Mouse (Mus musculus): ENCODE measurements around the gene Snd1.
"Not testable (repeated sequence)": the region's sequence is repeated elsewhere in the genome, so short reads cannot be mapped to it uniquely, and the experiment has no call there.

The Snd1 gene

DNA sequence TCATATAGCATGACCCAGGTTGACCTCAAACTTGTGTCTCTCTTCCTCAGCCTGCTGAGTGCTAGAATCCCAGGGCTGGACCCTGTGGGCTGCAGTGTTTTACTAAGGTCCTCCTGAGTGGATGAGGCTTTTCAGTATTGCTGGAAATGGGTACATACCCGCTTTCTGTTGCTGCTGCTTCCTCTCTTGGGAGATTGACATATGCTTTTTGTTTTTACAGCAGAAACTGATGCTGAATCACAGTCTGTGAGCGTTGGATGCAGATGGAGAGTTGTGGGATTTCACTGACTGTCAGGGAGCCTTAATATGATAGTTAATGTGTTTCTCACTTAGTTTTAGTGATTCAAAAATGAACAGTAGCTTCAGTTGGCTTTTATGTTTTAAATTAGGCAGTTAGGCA, 11.5 kb downstream of the Snd1 start:
- DNase-seq, result no peak

DNA sequence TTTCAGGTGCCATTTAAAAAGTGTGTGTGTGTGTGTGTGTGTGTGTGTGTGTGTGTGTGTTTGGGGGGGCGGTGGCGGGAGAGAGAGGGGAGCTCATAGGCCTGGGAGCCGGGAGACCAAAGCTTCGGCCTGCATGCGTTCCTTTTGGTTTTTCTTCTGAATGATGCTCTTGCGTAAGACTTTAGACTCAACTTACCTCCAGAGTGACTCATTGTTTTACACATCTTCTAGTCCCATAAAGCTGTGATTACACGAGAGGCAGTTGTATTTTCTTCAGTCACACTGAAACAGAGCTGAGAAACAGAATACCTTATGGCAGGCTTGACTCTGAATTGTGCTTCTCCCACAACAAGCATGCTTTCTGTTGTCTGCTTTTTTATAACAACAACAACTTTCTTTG, 12.0 kb downstream of the Snd1 start:
- DNase-seq, result no peak

DNA sequence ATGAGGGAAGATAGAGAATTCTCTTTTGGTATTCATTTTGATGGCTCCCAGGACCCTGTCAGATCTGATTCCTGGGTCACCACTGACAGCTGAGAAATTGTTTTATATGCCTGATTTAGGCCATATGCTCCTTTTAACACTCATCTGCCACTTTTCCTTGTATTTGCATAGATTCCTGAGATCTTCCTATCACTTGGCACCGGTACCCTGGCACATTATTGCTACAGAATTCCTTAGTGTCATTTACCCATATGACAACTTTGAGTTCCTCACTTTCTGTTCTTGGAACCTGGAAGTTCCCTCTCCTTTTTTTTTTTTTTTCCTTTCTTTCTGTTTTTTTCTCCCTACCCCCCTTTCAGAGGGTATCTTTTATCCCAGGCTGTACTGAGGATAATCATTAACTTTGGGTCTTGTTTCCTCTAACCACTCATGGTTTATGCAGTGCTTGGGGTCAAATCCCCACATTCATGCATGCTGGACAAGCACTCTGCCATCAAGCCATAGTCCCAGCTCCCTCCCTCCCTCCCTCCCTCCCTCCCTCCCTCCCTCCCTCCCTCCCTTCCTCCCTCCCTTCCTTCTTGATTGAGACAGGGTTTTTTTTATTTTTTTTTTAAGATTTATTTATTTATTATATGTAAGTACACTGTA, 13.4 kb downstream of the Snd1 start:
- no peak for DNase-seq

DNA sequence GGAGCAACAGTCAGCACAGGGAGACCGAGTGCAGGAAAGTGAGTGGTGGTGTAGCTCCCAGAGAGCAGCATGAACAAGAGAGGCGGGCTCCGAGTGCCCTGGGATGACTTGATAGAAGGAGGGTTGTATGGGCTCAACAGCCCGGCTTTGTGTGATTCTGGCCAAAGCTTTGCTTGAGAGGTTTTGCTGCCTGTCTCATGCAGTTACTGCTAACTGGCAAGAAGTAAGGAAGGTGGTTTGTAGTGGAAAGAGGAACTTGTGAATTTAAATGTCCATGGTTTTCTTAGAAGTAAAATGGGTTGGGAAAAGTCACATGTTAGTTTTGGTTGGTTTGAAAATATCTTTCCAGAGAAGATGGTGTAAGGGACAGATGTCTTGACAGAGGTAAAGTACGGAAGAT, 15.7 kb downstream of the Snd1 start:
- DNase-seq, result no peak

DNA sequence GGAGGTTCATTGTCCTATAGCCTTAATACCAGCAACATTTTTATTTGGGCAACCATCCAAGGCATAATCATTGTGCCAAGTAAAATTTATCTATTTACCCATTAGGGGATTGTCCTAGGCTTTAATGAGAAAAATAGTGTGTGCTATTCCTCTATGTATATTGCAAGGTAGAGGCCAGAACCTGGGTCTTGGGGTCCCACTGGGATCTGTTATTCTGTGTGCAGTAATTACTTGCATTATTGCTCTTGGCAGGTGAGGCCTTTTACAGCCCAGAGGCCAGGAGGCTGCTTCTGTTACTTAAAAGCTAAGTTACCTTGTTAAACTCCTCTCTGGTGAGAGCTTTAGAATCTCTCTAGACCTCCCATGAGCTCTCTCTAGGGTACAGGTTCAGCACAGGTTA, 16.3 kb downstream of the Snd1 start:
- DNase-seq, result no peak

DNA sequence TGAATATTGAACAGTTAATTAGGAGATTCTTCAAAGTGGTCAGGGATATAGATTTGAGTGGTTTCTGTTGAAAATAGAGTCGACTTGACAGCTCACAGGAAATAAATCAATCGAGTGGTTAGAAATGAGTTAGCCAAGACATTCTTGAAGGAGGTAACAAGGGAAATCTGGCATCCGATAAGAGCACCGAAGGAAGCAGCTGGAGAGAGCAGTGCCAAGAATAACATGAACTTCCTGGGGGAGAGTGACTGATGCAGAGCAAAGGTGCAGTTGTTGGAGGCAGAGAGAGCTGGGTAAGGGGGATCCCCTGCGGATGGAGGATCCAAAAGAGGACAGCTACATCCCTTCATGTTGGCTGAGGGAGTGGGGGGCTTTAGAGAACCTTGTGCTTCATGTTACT, 22.9 kb downstream of the Snd1 start:
- DNase-seq, result peak; percentile 12

DNA sequence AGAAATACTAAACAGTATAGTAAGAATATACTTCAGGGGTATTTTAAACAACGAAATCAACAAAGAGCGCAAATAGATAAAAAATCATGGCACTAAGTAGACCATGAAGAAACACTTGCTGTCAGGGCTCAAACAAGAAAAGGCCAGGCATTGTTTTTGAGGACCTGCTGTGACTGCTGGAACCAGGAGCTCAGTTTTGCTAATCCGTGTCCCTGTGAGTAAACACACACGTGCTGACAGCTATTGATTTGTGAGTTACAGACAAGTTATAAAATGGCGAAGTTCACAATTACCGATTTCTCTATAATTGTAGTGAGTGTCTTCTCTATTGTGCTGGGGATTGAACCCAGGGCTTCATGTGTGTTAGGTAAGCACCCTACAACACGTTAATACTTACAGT, 27.6 kb downstream of the Snd1 start:
- DNase-seq, result no peak

DNA sequence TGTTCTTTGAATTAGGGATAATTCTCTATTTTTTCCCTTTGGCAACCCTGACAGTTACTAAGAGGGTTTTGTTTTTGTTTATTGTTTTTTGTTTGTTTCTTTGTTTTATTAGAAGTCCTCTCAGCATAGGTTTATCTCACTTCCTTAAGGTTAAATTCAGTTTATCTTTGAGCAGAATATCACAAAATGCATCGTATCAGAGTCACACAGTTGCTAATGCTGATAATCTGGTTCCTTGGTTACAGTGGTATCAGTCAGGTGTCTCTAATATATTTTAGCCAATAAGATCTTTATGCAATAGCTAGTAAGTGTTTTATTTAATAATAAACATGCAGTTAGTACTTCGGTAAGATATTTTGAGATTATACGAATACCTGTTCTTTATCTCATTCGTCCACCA, 28.2 kb downstream of the Snd1 start:
- no peak for DNase-seq

DNA sequence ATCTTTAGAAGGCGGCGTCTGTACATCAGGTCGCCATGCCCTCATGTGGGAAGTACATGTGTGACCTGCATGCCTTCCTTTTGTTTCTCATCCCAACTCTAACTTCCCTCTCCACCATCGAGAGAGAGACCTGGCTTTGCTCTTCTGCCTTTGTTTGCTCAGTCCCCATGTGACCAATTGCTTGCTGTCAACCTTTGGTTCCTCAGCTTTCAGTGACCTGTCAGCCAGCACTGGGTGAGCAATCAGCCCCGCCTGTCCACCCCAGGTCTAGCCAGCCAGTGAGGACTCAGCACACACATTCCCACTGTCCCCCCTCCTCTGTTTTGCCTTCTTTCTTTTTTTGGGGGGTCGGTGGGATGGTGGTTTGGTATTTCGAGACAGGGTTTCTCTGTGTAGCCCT, 29.7 kb downstream of the Snd1 start:
- no peak for DNase-seq

DNA sequence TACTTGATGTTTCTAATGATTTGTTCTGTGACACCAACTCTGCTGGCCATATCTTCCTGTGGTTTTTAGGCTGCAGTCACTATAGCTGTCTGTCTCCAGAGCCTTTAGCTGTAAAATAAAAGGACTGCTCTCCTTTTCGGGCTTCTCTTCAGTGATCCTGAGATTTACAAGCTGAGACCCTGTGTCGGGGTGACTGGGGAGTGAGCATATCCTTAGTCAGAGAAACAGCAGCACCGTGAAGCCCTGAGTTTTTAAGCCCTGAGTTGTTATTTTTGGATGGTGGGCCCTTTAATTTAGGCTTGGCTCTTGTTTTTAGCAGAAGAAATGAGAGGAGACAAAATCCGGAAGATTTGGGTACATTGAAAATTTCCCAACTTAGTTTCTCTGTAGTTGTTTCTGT, 32.8 kb downstream of the Snd1 start:
- no peak for DNase-seq

DNA sequence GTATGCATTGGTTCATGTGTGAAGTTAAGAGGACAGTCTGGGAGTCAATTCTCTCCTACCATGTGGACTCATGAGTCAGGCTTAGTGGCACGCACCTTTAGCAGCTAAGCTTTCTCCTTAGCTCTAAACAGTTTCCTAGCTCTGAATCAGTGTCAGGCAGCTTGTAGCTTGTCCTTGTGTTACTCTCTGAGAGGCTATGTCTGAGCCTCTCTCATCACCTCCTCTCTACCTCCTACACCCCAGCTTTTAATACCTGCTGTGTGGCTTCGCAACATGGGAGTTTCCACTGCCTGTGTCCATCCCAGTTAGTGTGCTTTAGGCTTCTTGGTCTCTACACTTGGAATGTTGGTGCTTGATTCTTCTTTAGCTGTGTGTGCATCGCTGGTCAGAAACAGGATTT, 39.3 kb downstream of the Snd1 start:
- DNase-seq, result no peak

DNA sequence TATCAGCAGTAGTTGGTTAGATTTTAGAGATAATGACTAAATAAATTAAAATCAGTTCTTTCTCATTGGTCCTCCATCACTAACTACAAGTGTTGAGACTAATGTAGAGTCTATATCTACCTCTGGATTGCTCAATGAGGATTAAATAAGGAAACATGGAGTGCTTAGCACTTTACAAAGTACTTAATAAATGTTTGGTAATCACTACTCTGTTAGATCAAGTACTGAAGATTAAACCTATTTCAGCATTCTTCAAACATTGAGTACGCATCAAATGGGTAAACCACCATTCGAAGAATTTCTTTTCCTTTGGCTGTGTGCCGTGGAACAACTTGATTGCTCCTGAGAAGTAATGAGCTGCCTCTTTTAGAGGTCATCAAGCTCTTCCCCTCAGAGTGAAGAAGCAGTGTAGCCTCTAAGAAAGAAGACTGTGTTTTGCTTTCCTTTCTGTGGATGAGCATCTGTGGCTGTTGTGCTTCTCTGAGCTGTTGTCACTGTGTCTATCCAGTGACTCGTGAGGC, 40.0 kb downstream of the Snd1 start:
- DNase-seq, result peak; percentile 40

DNA sequence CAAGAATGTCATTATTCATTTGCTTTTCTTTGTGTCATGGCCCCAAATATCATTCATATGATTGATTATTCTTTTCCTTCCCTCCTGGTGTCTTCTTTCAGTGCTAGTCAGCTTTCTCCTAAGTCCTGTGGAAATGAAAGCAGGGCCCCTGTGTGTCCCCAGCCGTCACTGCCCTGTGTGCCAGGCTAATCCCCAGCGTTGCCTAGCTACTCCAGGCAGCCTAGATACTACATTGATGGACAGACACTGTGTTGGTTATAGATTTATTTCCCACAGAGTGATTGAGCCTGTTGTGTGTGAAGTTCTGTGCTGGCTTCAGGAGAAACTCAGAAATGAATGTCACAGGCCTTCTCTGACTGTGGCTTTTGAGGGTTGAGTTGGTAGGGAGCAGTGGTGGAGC, 41.7 kb downstream of the Snd1 start:
- no peak for DNase-seq

DNA sequence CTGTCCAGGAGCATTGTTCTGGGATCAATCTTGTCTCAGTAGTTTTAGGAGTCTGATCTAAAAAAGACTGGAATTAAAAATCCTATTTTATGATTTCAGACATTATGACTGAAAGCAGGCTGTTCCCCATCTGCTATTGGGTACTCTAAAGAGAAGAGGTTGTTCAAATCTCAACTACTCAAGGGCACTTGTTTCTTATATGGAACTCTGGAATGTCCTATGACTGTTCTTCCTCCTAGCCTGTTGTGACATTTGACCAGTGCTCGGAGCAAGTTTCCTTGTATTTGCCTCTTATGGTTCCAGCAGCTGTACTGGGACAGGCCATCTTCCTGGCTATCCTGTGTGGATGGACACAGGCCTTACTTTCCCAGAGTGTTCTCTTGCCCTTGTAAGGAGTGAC, 42.1 kb downstream of the Snd1 start:
- no peak for DNase-seq

DNA sequence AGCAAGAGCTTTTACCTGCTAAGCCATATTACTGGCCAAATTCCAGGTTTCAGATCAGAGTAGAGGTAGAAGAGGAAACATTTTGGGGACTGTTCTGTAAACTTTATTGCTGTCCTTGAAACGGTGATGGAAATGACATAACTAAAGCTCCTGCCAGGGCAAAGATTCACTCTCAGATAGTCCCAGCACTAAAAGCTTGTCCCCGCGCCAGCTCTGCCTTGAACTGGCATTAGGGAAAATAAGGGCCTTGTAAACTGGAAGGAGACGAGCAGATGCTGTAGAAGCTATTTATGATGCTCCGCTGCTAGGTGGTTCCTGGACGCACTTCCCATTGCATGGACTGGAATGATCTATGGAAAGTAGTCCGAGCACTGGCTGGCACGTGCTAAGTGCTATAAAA, 44.5 kb downstream of the Snd1 start:
- DNase-seq, result no peak

DNA sequence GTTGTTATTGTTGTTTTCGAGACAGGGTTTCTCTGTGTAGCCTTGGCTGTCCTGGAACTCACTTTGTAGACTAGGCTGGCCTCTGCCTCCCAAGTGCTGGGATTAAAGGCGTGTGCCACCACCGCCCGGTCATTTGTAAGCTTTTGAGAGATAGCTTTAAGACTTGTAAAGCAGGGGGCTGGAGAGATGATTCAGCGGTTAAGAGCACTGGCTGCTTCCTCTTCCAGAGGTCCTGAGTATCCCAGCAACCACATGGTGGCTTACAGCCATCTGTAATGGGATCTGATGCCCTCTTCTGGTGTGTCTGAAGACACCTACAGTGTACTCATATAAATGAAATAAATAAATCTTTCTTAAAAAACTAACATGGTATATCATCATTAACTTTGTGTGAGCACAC, 45.8 kb downstream of the Snd1 start:
- DNase-seq, result not testable (repeated sequence)

DNA sequence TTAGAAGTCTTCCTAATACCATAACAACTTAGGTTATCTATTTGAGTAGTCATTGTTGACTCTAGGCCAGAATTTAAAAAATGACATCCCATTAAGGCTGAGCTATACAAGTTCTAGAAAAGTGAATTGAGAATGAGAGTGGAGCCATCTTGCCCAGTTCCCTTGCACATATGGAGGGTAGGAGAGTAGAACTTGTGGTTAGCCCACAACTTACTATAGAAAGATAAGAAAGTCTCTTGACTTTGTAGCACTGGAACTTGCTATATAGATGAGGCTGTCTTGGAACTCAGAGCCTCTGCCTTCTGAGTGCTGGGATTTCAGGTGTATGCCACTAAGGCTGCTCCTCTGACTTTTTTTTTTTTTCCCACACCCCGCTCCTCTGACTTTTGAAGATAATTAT, 46.5 kb downstream of the Snd1 start:
- no peak for DNase-seq

DNA sequence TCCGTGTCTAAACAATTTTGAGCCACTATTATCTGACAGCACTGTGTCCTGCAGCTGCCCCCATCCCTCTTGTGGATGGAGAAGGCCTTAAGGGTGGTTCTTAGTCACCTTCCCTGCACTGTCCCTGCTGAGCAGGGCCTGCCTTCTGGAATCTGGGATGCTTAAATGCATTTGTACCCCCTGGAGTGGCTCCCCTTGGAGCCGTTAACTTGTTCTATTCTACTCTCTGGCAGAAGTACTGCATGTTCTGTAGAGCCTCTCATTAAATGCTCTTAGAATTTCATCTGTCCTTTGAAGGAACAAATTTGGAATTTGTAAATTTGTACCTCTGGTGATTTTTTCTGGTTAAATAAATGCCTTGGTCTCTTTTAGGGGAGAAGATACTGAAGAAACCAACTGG, 50.6 kb downstream of the Snd1 start:
- DNase-seq, result no peak

DNA sequence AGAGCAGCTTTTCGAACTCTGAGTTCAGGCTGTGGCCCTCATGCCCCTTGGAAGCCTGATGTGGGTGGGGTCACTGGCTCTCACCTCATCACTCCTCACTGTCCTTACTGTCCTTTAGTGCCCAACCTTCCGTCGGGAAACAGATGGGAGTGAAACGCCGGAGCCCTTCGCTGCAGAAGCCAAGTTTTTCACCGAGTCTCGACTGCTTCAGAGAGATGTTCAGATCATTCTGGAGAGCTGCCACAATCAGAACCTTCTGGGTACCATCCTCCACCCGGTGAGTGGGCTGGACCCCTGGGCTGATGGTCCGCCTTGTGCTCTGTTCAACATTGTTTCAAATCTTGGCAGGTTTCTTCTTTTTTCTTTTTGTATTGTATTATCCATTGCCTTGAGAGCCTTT, 52.5 kb downstream of the Snd1 start:
- no peak for DNase-seq

DNA sequence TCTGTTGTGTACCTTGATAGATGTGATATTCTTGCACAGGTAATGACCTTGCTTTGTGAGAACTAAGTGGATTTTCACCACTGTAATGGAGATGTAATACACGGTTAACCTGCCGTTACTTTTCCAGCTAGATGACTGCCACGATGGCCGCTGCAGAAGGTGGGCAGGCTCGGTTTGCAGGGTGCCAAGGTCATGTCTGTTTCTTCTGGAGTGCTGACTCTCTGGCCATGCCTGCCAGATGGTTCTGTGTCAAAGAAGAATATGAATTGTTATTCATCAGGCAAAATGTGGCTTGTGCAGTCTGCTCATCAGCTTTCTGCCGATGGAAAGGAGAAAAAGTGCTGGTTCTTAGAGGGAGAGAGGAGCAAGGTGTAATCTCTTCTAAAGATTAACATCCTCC, 53.3 kb downstream of the Snd1 start:
- no peak for DNase-seq

DNA sequence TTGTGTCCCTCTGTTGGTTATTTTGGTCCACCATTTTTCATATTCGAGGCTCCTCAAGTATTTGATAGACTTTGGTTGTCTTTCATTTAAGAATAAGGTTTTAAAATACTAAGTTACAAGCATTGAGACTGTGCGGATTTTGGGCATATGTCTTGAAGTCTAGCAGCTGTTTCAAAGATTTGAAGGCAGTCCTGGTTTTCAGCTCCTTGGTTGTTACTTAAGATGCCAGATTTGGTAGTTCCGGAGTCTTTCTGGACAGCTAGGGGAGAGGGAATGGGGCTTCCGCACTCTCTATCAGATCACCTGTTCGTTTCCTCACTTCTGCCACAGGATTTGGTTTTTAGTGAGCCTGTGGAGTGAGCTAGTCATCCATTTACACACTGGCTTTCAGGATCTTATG, 61.5 kb downstream of the Snd1 start:
- no peak for DNase-seq

DNA sequence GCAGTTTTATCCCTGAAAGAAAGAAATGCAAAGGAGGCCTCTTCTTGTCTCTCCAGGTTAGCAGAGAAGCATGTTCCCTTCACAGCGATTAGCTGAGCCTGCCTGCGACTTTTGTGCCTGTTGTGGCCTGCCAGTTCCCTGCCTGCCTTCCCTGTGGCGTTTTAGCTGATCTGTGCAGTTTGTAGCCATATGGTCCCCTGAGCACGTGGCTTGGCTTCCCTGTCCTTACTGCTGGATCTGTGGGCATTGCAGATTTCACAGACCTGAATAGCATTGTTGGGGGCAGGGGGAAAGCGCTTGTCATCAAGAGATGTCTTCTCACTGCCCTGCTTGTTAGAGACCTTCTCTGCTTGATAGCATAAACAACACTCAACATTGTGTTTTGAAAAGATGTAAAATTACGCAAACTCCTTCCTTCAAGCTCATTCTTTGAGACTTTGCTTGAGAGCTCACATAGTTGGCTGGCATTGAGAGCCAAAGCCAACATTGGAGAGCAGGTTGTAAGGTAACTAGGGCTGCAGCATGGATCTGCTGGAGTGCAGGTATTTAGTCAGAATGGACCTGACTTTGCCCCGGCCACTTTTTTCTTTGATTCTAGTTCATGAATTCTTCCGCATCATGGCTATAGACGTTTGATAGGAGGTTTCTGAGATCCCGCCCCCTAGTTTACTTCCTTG, 63.0 kb downstream of the Snd1 start:
- DNase-seq, result no peak

DNA sequence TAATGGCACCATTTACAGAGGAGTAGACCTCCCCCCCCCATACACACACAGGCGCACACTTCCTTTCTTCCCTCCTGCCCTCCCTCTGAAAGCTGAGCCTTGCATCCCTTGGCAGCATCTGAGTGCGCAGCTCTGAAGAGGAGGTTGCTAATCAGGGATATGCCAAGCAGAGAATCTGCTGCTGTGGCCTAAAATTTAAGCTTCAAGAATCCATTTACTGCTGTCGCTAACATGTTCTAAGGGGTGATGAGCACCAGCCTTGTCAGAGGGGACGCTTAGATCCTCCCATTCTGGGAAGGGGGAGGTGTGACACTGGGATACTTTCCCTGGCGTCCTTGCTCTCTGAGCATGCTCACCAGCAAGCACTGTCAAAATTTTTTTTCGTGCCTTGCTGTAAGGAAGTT, 67.4 kb downstream of the Snd1 start:
- DNase-seq, result no peak

DNA sequence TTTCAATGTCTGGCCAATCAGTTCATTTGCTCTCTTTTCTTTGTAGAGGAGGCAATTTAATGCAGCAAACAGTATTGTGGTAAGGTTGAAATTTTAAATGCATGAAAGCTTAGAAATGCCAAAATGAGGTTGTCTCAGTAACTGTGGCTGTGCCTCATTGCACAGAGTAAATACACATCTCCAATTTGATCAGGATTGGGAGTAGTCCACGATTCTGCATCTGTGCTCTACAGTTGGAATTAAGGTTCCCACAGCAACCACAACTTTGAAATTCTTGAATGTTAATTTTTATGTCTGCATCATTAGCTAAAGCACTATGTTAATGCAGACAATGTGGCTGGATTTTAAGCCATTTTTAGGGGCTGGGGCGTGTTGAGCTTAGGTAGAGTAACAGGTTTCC, 72.0 kb downstream of the Snd1 start:
- no peak for DNase-seq

DNA sequence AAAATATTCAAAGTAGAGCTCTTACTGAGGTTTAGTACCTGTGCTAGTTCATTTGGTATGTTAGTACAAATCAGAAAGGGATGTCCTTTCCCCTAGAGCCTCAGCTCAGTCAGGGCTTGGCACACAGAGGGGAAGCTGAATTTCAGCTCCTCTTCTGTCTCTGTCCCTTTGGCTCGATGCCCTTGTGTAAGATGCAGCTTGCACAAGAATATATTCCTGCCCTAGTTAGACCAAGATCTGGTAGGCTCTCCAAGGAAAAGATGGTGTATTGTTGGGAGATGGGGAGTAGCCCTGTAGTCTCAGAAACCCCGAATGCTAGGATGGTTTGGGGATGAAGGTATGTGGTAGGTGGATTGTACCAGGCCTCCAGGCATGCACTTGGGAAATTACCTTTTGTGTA, 74.4 kb downstream of the Snd1 start:
- no peak for DNase-seq
